Mouse (Mus musculus) forebrain, embryonic 14.5 days (tissue): ENCODE results near the gene Fam172a. TPM values are rescaled to one million over a fixed set of nuclear protein-coding genes. Genes with fewer than 3 reads are reported as not detected.

Source experiments
- ATAC-seq: fragments of 200-750 bp; cut with Nextera tagmentation; 2 replicates; pipeline ENCODE4 v1.8.0; 2017; ENCODE audit warnings: mild to moderate bottlenecking, moderate library complexity
- DNase-seq: peaks from one replicate; pipeline ENCODE4 v3.0.0-alpha.2; 2015; ENCODE audit warnings: low spot score
- H3K27ac ChIP-seq: fragments of 300-500 bp; sonication (generic); 2 replicates; pipeline ENCODE4 v1.5.1; 2014; ENCODE audit warnings: low read depth, mild to moderate bottlenecking, control low read depth, low read length, moderate library complexity
- H3K27me3 ChIP-seq: fragments of 300-500 bp; sonication (generic); replicated peaks from 2 replicates; pipeline ENCODE4 v1.6.1; 2014; ENCODE audit warnings: low read length, control low read depth, mixed read lengths; ENCODE audit not compliant: control insufficient read depth, insufficient read depth
- H3K36me3 ChIP-seq: fragments of 300-500 bp; sonication (generic); 2 replicates; pipeline ENCODE4 v1.6.1; 2014; ENCODE audit warnings: low read length, control low read depth; ENCODE audit not compliant: control insufficient read depth, insufficient read depth
- H3K4me1 ChIP-seq: fragments of 300-500 bp; sonication (generic); 2 replicates; pipeline ENCODE4 v1.6.1; 2014; ENCODE audit warnings: antibody characterized with exemption, low read length, control low read depth; ENCODE audit not compliant: control insufficient read depth, insufficient read depth
- H3K4me2 ChIP-seq: fragments of 300-500 bp; sonication (generic); 2 replicates; pipeline ENCODE4 v1.6.1; 2014; ENCODE audit warnings: mild to moderate bottlenecking, control low read depth, low read length
- H3K4me3 ChIP-seq: fragments of 300-500 bp; sonication (generic); 2 replicates; pipeline ENCODE4 v1.5.1; 2014; ENCODE audit warnings: low read depth, low read length, control low read depth
- H3K9ac ChIP-seq: fragments of 300-500 bp; sonication (generic); 2 replicates; pipeline ENCODE4 v1.6.1; 2014; ENCODE audit warnings: mild to moderate bottlenecking, low read length, control low read depth, moderate library complexity
- H3K9me3 ChIP-seq: fragments of 300-500 bp; sonication (generic); replicated peaks from 2 replicates; pipeline ENCODE4 v1.6.1; 2016; ENCODE audit warnings: low read length, control low read depth, mixed read lengths; ENCODE audit not compliant: control insufficient read depth
- WGBS: fragments of 180-500 bp; shearing (Covaris S2); extraction: QIAGEN DNeasy Blood & Tissue Kit; methylation state at CpG from one replicate; pipeline ENCODE4 v1.1.7; 2014; 5-methylcytosine and 5-hydroxymethylcytosine counted together
- polyA plus RNA-seq: library from polyadenylated mRNA; unstranded; fragments of >200 nt; fragmentation: Nextera tagmentation; extraction: Ambion mirVana; gene quantifications from 2 replicates; pipeline ENCODE4 v1.2.1, GENCODE M21; 2014

The Fam172a gene
- polyA plus RNA-seq, 1 experiment from 2014 or later: 49.5 TPM

GRCm38 (mm10) chr13:78102337-78102736, 400.5 kb downstream of the Fam172a start:
- no peak overlapping the region for H3K27ac ChIP-seq
- DNase-seq: no peak

DNA sequence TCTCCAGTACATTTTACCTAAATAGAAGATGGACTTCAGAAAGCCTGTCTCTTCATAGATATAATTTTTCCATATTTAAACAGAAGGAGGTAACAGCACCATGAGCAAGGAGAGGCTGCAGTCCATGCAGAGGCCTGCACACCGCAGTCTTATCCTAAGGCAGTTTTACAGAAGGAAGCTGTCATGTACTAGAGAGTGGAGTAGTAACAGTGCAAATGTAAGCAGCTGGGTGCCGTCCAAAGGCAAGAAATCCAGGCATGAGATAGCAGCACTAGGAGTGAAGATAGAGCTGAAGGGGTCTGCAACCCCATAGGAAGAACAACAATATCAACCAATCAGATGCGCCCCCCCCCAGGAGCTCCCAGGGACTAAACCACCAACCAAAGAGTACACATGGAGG, 403.0 kb downstream of the Fam172a start:
- 84% methylated on average over 3 of the region's 3 CpGs for WGBS

More at GRCm38 (mm10) chr13:78102337-78102736, 400.5 kb downstream of the Fam172a start:
- no peak overlapping the region for H3K4me3 ChIP-seq
- H3K36me3 ChIP-seq: no peaks in the 10 kb centered on the region
- no peak overlapping the region for H3K9ac ChIP-seq
- no peak for ATAC-seq
- 88% methylated on average over 2 of the region's 2 CpGs for WGBS
- H3K9me3 ChIP-seq: no peaks in the 10 kb centered on the region
- H3K4me2 ChIP-seq: no peak overlapping the region
- peaks cover 14% of the 10 kb centered on the region for H3K4me1 ChIP-seq
- no peaks in the 10 kb centered on the region for H3K27me3 ChIP-seq

GRCm38 (mm10) chr13:78110648-78111047, 408.8 kb downstream of the Fam172a start:
- Histone ChIP-seq H3K27me3 (no peaks in the 10 kb centered on the region), H3K9ac (no peak overlapping the region), H3K27ac (no peak overlapping the region), H3K36me3 (no peaks in the 10 kb centered on the region), H3K4me2 (no peak overlapping the region), H3K4me3 (no peak overlapping the region), H3K4me1 (no peaks in the 10 kb centered on the region), H3K9me3 (no peaks in the 10 kb centered on the region)
- no peak for ATAC-seq
- no peak for DNase-seq
- WGBS: 74% methylated on average over 4 of the region's 4 CpGs

More for the DNA sequence above, 403.0 kb downstream of the Fam172a start:
- Histone ChIP-seq H3K4me3 (no peak overlapping the region), H3K9ac (no peak overlapping the region), H3K27me3 (no peaks in the 10 kb centered on the region), H3K9me3 (no peaks in the 10 kb centered on the region), H3K4me2 (no peak overlapping the region), H3K27ac (no peak overlapping the region), H3K36me3 (no peaks in the 10 kb centered on the region), H3K4me1 (peaks cover 8% of the 10 kb centered on the region)
- DNase-seq (no peak), ATAC-seq (no peak)

GRCm38 (mm10) chr13:78113978-78114377, 412.1 kb downstream of the Fam172a start:
- no peak overlapping the region for H3K9ac ChIP-seq
- no peak overlapping the region for H3K4me2 ChIP-seq
- no peaks in the 10 kb centered on the region for H3K4me1 ChIP-seq
- peak; percentile 22 for DNase-seq
- WGBS: 87% methylated on average over 4 of the region's 4 CpGs
- no peaks in the 10 kb centered on the region for H3K9me3 ChIP-seq
- H3K27ac ChIP-seq: no peak overlapping the region
- H3K36me3 ChIP-seq: no peaks in the 10 kb centered on the region
- no peak overlapping the region for H3K4me3 ChIP-seq
- ATAC-seq: 0 out of 2 replicates have a peak, but pooled peaks have one; percentile 37
- H3K27me3 ChIP-seq: no peaks in the 10 kb centered on the region

DNA sequence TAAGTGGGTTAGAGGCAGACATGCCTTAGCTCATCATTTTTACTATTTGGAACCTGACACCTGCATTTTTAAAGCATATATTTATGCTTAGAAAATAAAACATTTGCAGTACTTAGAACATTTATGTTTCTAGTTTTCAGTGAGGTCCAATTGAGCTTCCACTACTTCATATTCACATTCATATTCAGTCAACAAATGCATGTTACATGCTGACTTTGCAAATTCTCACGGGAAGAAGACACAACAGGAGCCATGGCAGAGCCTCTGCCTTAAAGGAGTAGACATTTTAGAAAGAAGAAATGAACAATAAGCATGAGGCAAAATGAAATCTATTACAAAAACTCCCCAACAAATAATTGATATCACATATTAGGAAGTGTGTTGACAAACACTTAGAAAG, 416.9 kb downstream of the Fam172a start:
- no peak for DNase-seq
- ATAC-seq: no peak
- no peaks in the 10 kb centered on the region for H3K36me3 ChIP-seq
- no peaks in the 10 kb centered on the region for H3K9me3 ChIP-seq
- no peak overlapping the region for H3K9ac ChIP-seq
- H3K27me3 ChIP-seq: no peaks in the 10 kb centered on the region
- no peak overlapping the region for H3K4me3 ChIP-seq
- no peak overlapping the region for H3K27ac ChIP-seq
- no peak overlapping the region for H3K4me2 ChIP-seq
- WGBS: 84% methylated on average over 1 of the region's 1 CpGs
- no peaks in the 10 kb centered on the region for H3K4me1 ChIP-seq

DNA sequence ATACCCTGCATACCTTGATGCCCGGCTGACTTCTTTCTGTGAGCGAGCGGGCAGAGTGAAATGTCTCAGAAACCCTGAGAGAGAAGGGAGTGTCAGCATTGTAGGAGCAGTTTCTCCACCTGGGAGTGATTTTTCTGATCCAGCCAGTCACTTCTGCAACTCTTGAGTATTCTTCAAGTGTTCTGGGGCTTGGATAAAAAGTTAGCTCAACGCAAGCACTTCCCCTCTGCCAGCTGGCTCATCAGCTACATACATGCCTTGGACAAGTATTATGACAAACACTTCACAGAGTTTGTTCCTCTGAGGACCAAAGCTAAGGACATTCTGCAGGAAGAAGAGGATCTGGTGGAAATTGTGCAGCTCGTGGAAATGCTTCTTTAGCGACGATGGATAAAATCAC, 420.2 kb downstream of the Fam172a start:
- H3K27me3 ChIP-seq: no peaks in the 10 kb centered on the region
- H3K27ac ChIP-seq: no peak overlapping the region
- H3K9me3 ChIP-seq: no peaks in the 10 kb centered on the region
- H3K4me2 ChIP-seq: no peak overlapping the region
- no peak for ATAC-seq
- H3K4me1 ChIP-seq: no peaks in the 10 kb centered on the region
- no peak overlapping the region for H3K4me3 ChIP-seq
- WGBS: 95% methylated on average over 7 of the region's 7 CpGs
- no peak for DNase-seq
- no peaks in the 10 kb centered on the region for H3K36me3 ChIP-seq
- H3K9ac ChIP-seq: no peak overlapping the region

- Histone ChIP-seq H3K27ac (no peak overlapping the region), H3K4me3 (no peak overlapping the region), H3K4me1 (no peaks in the 10 kb centered on the region), H3K36me3 (no peaks in the 10 kb centered on the region), H3K9me3 (no peaks in the 10 kb centered on the region), H3K4me2 (no peak overlapping the region), H3K9ac (no peak overlapping the region), H3K27me3 (no peaks in the 10 kb centered on the region)
- DNase-seq (no peak), ATAC-seq (no peak)
- 91% methylated on average over 4 of the region's 4 CpGs for WGBS
Observed at GRCm38 (mm10) chr13:78123911-78124426, 422.1 kb downstream of the Fam172a start.

- Histone ChIP-seq H3K36me3 (no peaks in the 10 kb centered on the region), H3K4me2 (no peak overlapping the region), H3K9me3 (no peaks in the 10 kb centered on the region), H3K4me1 (no peaks in the 10 kb centered on the region), H3K9ac (no peak overlapping the region), H3K27ac (no peak overlapping the region), H3K4me3 (no peak overlapping the region), H3K27me3 (no peaks in the 10 kb centered on the region)
- DNase-seq (no peak), ATAC-seq (no peak)
- 85% methylated on average over 5 of the region's 5 CpGs for WGBS
Observed at GRCm38 (mm10) chr13:78157465-78157864, 455.6 kb downstream of the Fam172a start.

DNA sequence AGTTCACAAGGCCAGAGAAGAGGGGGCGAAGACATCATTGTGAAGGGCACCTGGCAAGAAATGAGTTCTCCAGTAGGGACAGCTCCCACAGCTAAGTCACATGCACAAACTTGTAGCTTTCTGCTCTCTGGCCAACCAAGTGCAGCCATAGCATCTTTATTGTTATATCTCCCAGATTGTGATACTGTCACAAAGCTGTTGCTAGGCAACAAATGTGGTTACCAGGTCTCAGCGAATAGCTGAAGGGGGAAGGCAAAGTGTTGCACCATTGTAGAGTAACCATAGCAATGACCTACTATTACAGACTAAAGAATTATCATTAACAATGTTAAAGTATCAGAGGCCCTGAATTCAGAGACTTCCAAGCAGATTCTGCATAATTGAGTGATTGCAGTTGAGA, 460.3 kb downstream of the Fam172a start:
- ATAC-seq (peak; percentile 65), DNase-seq (peak; percentile 91)
- 41% methylated on average over 2 of the region's 2 CpGs for WGBS
- peaks cover 21% of the 10 kb centered on the region for H3K27me3 ChIP-seq
- H3K36me3 ChIP-seq: no peaks in the 10 kb centered on the region
- H3K4me3 ChIP-seq: no peak overlapping the region
- H3K27ac ChIP-seq: peak overlapping the region; percentile 16; the same call in 1 of the 2 replicates
- no peak overlapping the region for H3K4me2 ChIP-seq
- 0 out of 2 replicates have a peak, but pooled peaks cover 3% of the 10 kb centered on the region for H3K4me1 ChIP-seq
- no peaks in the 10 kb centered on the region for H3K9me3 ChIP-seq
- H3K9ac ChIP-seq: no peak overlapping the region
